Mouse (Mus musculus) E14TG2a.4 (cell line): ENCODE measurements around the gene Gm11060.

ENCODE experiments used
- CTCF ChIP-seq: conservative IDR thresholded peaks from 2 replicates; pipeline ENCODE4 v1.5.1; 2014; ENCODE audit warnings: low read length
- NANOG ChIP-seq: IDR thresholded peaks from 2 replicates; pipeline ENCODE4 v1.6.1; 2014; ENCODE audit warnings: borderline replicate concordance, low read length, mixed read lengths
- POU5F1 ChIP-seq: IDR thresholded peaks from 2 replicates; pipeline ENCODE4 v1.6.1; 2014; ENCODE audit warnings: low read length, borderline replicate concordance

GRCm38 (mm10) chr2:105132933-105133795 is 41.3 kb downstream of the Gm11060 start:
- TF ChIP-seq CTCF (no peak), NANOG (no peak), POU5F1 (no peak)
